Mouse (Mus musculus): ENCODE measurements around the gene Casr. TPM values are rescaled to one million over a fixed set of nuclear protein-coding genes. Genes with fewer than 3 reads are reported as not detected.
A peak's percentile ranks its signal among the peaks of the same experiment; 100 is the strongest.

Gene Casr
- polyA plus RNA-seq, 1 experiment from 2014 or later = 0.10 TPM

- TF ChIP-seq EP300 (optimal IDR thresholded peaks at IDR 0.05) = no peak
- no peak for TF ChIP-seq CTCF (IDR thresholded peaks at IDR 0.05; ENCODE audit: low read depth)
- DNase-seq (ENCODE audit: low spot score) (peak; percentile 29), ATAC-seq (ENCODE audit: low FRiP score, low TSS enrichment) (peak; percentile 90)
- Histone ChIP-seq H3K4me3 (ENCODE audit: low read depth, low read length) (no peak overlapping the region), H3K4me1 (replicated peaks; ENCODE audit: control insufficient read depth, insufficient read depth) (no peaks in the 10 kb centered on the region), H3K27ac (replicated peaks) (no peak overlapping the region), H3K9ac (ENCODE audit: low read length) (no peak overlapping the region), H3K36me3 (ENCODE audit: control insufficient read depth, insufficient read depth, low read length) (no peaks in the 10 kb centered on the region), H3K4me2 (replicated peaks; ENCODE audit: low read depth) (no peak overlapping the region), H3K27me3 (ENCODE audit: control insufficient read depth, insufficient read depth, low read length) (no peaks in the 10 kb centered on the region), H3K9me3 (ENCODE audit: control insufficient read depth, low read length) (no peaks in the 10 kb centered on the region)
- 35% methylated on average over 4 of the region's 4 CpGs for WGBS
These were observed 16.6 kb downstream of the Casr start for GRCm38 (mm10) chr16:36545333-36545732.

GRCm38 (mm10) chr16:36543091-36543490 is 18.9 kb downstream of the Casr start:
- H3K9ac ChIP-seq (ENCODE audit: low read length) = no peak overlapping the region
- WGBS = 50% methylated on average over 3 of the region's 3 CpGs
- no peak for ATAC-seq (ENCODE audit: low FRiP score, low TSS enrichment)
- H3K9me3 ChIP-seq (ENCODE audit: control insufficient read depth, low read length) = no peaks in the 10 kb centered on the region
- DNase-seq (ENCODE audit: low spot score) = no peak
- H3K27ac ChIP-seq (replicated peaks) = no peak overlapping the region
- TF ChIP-seq CTCF (IDR thresholded peaks at IDR 0.05; ENCODE audit: low read depth) (no peak), EP300 (optimal IDR thresholded peaks at IDR 0.05) (no peak)
- H3K4me2 ChIP-seq (replicated peaks; ENCODE audit: low read depth) = no peak overlapping the region
- H3K36me3 ChIP-seq (ENCODE audit: control insufficient read depth, insufficient read depth, low read length) = no peaks in the 10 kb centered on the region
- H3K4me1 ChIP-seq (replicated peaks; ENCODE audit: control insufficient read depth, insufficient read depth) = no peaks in the 10 kb centered on the region
- H3K27me3 ChIP-seq (ENCODE audit: control insufficient read depth, insufficient read depth, low read length) = no peaks in the 10 kb centered on the region
- H3K4me3 ChIP-seq (ENCODE audit: low read depth, low read length) = no peak overlapping the region

- H3K9me3 ChIP-seq (ENCODE audit: control insufficient read depth, low read length) = no peaks in the 10 kb centered on the region
- no peak overlapping the region for H3K9ac ChIP-seq (ENCODE audit: low read length)
- H3K27ac ChIP-seq (replicated peaks) = no peak overlapping the region
- no peaks in the 10 kb centered on the region for H3K36me3 ChIP-seq (ENCODE audit: control insufficient read depth, insufficient read depth, low read length)
- H3K4me2 ChIP-seq (replicated peaks; ENCODE audit: low read depth) = no peak overlapping the region
- ATAC-seq (ENCODE audit: low FRiP score, low TSS enrichment) (no peak), DNase-seq (ENCODE audit: low spot score) (no peak)
- no peaks in the 10 kb centered on the region for H3K4me1 ChIP-seq (replicated peaks; ENCODE audit: control insufficient read depth, insufficient read depth)
- no peak overlapping the region for H3K4me3 ChIP-seq (ENCODE audit: low read depth, low read length)
- H3K27me3 ChIP-seq (ENCODE audit: control insufficient read depth, insufficient read depth, low read length) = no peaks in the 10 kb centered on the region
- WGBS = 73% methylated on average over 6 of the region's 6 CpGs
- TF ChIP-seq EP300 (optimal IDR thresholded peaks at IDR 0.05) (no peak), CTCF (IDR thresholded peaks at IDR 0.05; ENCODE audit: low read depth) (no peak)
These were observed 21.1 kb downstream of the Casr start for GRCm38 (mm10) chr16:36540834-36541233.

- Histone ChIP-seq H3K9me3 (ENCODE audit: control insufficient read depth, low read length) (no peaks in the 10 kb centered on the region), H3K36me3 (ENCODE audit: control insufficient read depth, insufficient read depth, low read length) (no peaks in the 10 kb centered on the region), H3K9ac (ENCODE audit: low read length) (no peak overlapping the region), H3K27me3 (ENCODE audit: control insufficient read depth, insufficient read depth, low read length) (no peaks in the 10 kb centered on the region), H3K27ac (replicated peaks) (no peak overlapping the region), H3K4me3 (ENCODE audit: low read depth, low read length) (no peak overlapping the region), H3K4me1 (replicated peaks; ENCODE audit: control insufficient read depth, insufficient read depth) (no peaks in the 10 kb centered on the region), H3K4me2 (replicated peaks; ENCODE audit: low read depth) (no peak overlapping the region)
- no peak for DNase-seq (ENCODE audit: low spot score)
- ATAC-seq (ENCODE audit: low FRiP score, low TSS enrichment) = no peak
- TF ChIP-seq CTCF (IDR thresholded peaks at IDR 0.05; ENCODE audit: low read depth) (no peak), EP300 (optimal IDR thresholded peaks at IDR 0.05) (no peak)
- 61% methylated on average over 11 of the region's 11 CpGs for WGBS
These were observed 28.8 kb downstream of the Casr start for GRCm38 (mm10) chr16:36532981-36533687.

- H3K4me2 ChIP-seq (replicated peaks; ENCODE audit: low read depth) = no peak overlapping the region
- no peaks in the 10 kb centered on the region for H3K9me3 ChIP-seq (ENCODE audit: control insufficient read depth, low read length)
- H3K27ac ChIP-seq (replicated peaks) = no peak overlapping the region
- no peak overlapping the region for H3K4me3 ChIP-seq (ENCODE audit: low read depth, low read length)
- no peaks in the 10 kb centered on the region for H3K4me1 ChIP-seq (replicated peaks; ENCODE audit: control insufficient read depth, insufficient read depth)
- no peaks in the 10 kb centered on the region for H3K27me3 ChIP-seq (ENCODE audit: control insufficient read depth, insufficient read depth, low read length)
- 51% methylated on average over 4 of the region's 4 CpGs for WGBS
- ATAC-seq (ENCODE audit: low FRiP score, low TSS enrichment) (no peak), DNase-seq (ENCODE audit: low spot score) (no peak)
- H3K9ac ChIP-seq (ENCODE audit: low read length) = no peak overlapping the region
- TF ChIP-seq EP300 (optimal IDR thresholded peaks at IDR 0.05) (no peak), CTCF (IDR thresholded peaks at IDR 0.05; ENCODE audit: low read depth) (no peak)
- no peaks in the 10 kb centered on the region for H3K36me3 ChIP-seq (ENCODE audit: control insufficient read depth, insufficient read depth, low read length)
These were observed 29.9 kb downstream of the Casr start for GRCm38 (mm10) chr16:36532046-36532445.

- no peak for ATAC-seq (ENCODE audit: low FRiP score, low TSS enrichment)
- H3K27ac ChIP-seq (replicated peaks) = no peak overlapping the region
- H3K36me3 ChIP-seq (ENCODE audit: control insufficient read depth, insufficient read depth, low read length) = no peaks in the 10 kb centered on the region
- H3K4me2 ChIP-seq (replicated peaks; ENCODE audit: low read depth) = no peak overlapping the region
- no peaks in the 10 kb centered on the region for H3K9me3 ChIP-seq (ENCODE audit: control insufficient read depth, low read length)
- no peaks in the 10 kb centered on the region for H3K27me3 ChIP-seq (ENCODE audit: control insufficient read depth, insufficient read depth, low read length)
- no peak for DNase-seq (ENCODE audit: low spot score)
- TF ChIP-seq CTCF (IDR thresholded peaks at IDR 0.05; ENCODE audit: low read depth) (no peak), EP300 (optimal IDR thresholded peaks at IDR 0.05) (no peak)
- H3K9ac ChIP-seq (ENCODE audit: low read length) = no peak overlapping the region
- H3K4me3 ChIP-seq (ENCODE audit: low read depth, low read length) = no peak overlapping the region
- no peaks in the 10 kb centered on the region for H3K4me1 ChIP-seq (replicated peaks; ENCODE audit: control insufficient read depth, insufficient read depth)
- 58% methylated on average over 5 of the region's 5 CpGs for WGBS
These were observed 30.3 kb downstream of the Casr start for GRCm38 (mm10) chr16:36531630-36532029.

Measured in stomach, postnatal 0 days (tissue).